Mouse (Mus musculus) lung, adult 2 months (tissue): ENCODE measurements around the gene Gpc1.

ENCODE experiments used
- CTCF ChIP-seq: fragments of 200-500 bp; IDR thresholded peaks from 2 replicates; pipeline ENCODE4 v1.5.1; 2011; ENCODE audit warnings: mild to moderate bottlenecking, low read length, control low read depth; ENCODE audit not compliant: insufficient read depth
- POLR2A ChIP-seq: fragments of 200-500 bp; IDR thresholded peaks from 2 replicates; pipeline ENCODE4 v1.6.1; 2011; ENCODE audit warnings: low read depth, mild to moderate bottlenecking, control low read depth, low read length, borderline replicate concordance; ENCODE audit errors: extremely low read depth

DNA sequence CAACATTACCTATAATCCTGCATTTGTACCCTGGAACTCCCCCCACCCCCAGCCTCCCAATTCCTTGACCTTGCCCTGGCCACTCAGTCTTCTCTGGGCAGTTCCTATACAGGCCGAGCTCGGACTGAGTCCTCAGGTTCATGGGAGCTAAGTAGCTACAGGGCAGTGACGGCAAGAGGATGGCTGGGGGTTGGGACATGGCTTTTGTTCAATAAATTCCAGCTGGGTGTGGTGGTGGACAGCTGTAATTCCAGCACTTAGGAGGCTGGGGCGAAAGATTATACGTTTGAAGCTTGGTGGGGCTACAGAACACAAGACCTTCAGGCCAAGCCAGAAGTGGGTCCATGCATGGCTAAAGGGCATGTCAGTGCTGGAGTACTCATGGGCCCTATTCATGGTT, 48.7 kb downstream of the Gpc1 start:
- no peak for TF ChIP-seq POLR2A
- no peak for TF ChIP-seq CTCF
